Mouse (Mus musculus) liver, adult 2 months (tissue): ENCODE results near the gene Gm43518. TPM values are rescaled to one million over a fixed set of nuclear protein-coding genes. Genes with fewer than 3 reads are reported as not detected.

Source experiments
- DNase-seq: peaks from one replicate; pipeline ENCODE4 v3.0.0-alpha.2; 2011; ENCODE audit warnings: low read depth, low spot score; ENCODE audit errors: extremely low read depth
- H3K27ac ChIP-seq: fragments of 200-500 bp; replicated peaks from 2 replicates; pipeline ENCODE4 v1.5.1; 2012; ENCODE audit warnings: low read depth, mild to moderate bottlenecking, control low read depth, inconsistent platforms, low read length; ENCODE audit not compliant: insufficient read depth
- H3K27me3 ChIP-seq: fragments of 200-500 bp; 2 replicates; pipeline ENCODE4 v1.6.1; 2012; ENCODE audit warnings: mild to moderate bottlenecking, moderate library complexity, low read length, inconsistent platforms; ENCODE audit not compliant: control insufficient read depth, insufficient read depth
- H3K36me3 ChIP-seq: fragments of 200-500 bp; 2 replicates; pipeline ENCODE4 v1.6.1; 2012; ENCODE audit warnings: low read length, inconsistent platforms; ENCODE audit not compliant: control insufficient read depth, insufficient read depth
- H3K4me1 ChIP-seq: fragments of 200-500 bp; 2 replicates; pipeline ENCODE4 v1.6.1; 2011; ENCODE audit warnings: low read length; ENCODE audit not compliant: control insufficient read depth, insufficient read depth
- H3K4me3 ChIP-seq: fragments of 200-500 bp; 2 replicates; pipeline ENCODE4 v1.5.1; 2011; ENCODE audit warnings: low read depth, mild to moderate bottlenecking, control low read depth, low read length, moderate library complexity; ENCODE audit not compliant: insufficient read depth
- H3K79me2 ChIP-seq: fragments of 200-500 bp; 2 replicates; pipeline ENCODE4 v1.6.1; 2012; ENCODE audit warnings: inconsistent platforms, mild to moderate bottlenecking, low read length, moderate library complexity; ENCODE audit not compliant: control insufficient read depth, insufficient read depth
- H3K9ac ChIP-seq: fragments of 200-500 bp; 2 replicates; pipeline ENCODE4 v1.6.1; 2012; ENCODE audit warnings: low read depth, mild to moderate bottlenecking, control low read depth, inconsistent platforms, low read length
- CTCF ChIP-seq: fragments of 200-500 bp; IDR thresholded peaks from 2 replicates; pipeline ENCODE4 v1.5.1; 2011; ENCODE audit warnings: low read depth, low read length, control low read depth
- POLR2A ChIP-seq: fragments of 200-500 bp; IDR thresholded peaks from 2 replicates; pipeline ENCODE4 v1.6.1; 2011; ENCODE audit warnings: low read length, control low read depth; ENCODE audit not compliant: insufficient read depth; ENCODE audit errors: extremely low read depth
- WGBS: fragments of 180-500 bp; shearing (Covaris S2); methylation state at CpG from one replicate; pipeline ENCODE4 v1.1.7; 2018; 5-methylcytosine and 5-hydroxymethylcytosine counted together
- polyA plus RNA-seq: library from polyadenylated mRNA; depleted of rRNA; stranded (reverse); fragments of >200 nt; gene quantifications from 2 replicates; pipeline ENCODE4 v1.2.3, GENCODE M21; 2012
- total RNA-seq: library from RNA; depleted of rRNA; stranded (reverse); fragments of >200 nt; gene quantifications from 2 replicates; pipeline ENCODE4 v1.2.3, GENCODE M21; 2014

Gm43518 gene
- total and polyA plus RNA-seq, 2 experiments = 0.31 to 1.2 TPM

GRCm38 (mm10) chr5:123952365-123953045 lies 25.3 kb downstream of the Gm43518 start:
- Histone ChIP-seq H3K4me3 (no peak overlapping the region), H3K79me2 (no peaks in the 10 kb centered on the region), H3K9ac (no peak overlapping the region), H3K27ac (peak overlapping the region; percentile 71), H3K27me3 (no peaks in the 10 kb centered on the region), H3K4me1 (peaks cover 22% of the 10 kb centered on the region), H3K36me3 (no peaks in the 10 kb centered on the region)
- peak; percentile 57 for DNase-seq
- no peak for TF ChIP-seq CTCF
- no peak for TF ChIP-seq POLR2A
- WGBS = 46% methylated on average over 5 of the region's 5 CpGs

GRCm38 (mm10) chr5:123957213-123957612 lies 30.0 kb downstream of the Gm43518 start:
- TF ChIP-seq POLR2A (no peak), CTCF (no peak)
- WGBS = 96% methylated on average over 8 of the region's 8 CpGs
- no peak overlapping the region for H3K4me3 ChIP-seq
- no peaks in the 10 kb centered on the region for H3K27me3 ChIP-seq
- peaks cover 19% of the 10 kb centered on the region for H3K4me1 ChIP-seq
- no peak overlapping the region for H3K9ac ChIP-seq
- no peak overlapping the region for H3K27ac ChIP-seq
- no peak for DNase-seq
- no peaks in the 10 kb centered on the region for H3K79me2 ChIP-seq
- no peaks in the 10 kb centered on the region for H3K36me3 ChIP-seq

- Histone ChIP-seq H3K4me3 (no peak overlapping the region), H3K9ac (no peak overlapping the region), H3K79me2 (no peaks in the 10 kb centered on the region), H3K27ac (no peak overlapping the region), H3K4me1 (peaks cover 6% of the 10 kb centered on the region), H3K27me3 (no peaks in the 10 kb centered on the region), H3K36me3 (no peaks in the 10 kb centered on the region)
- DNase-seq = no peak
- TF ChIP-seq CTCF = no peak
- TF ChIP-seq POLR2A = no peak
- 90% methylated on average over 3 of the region's 3 CpGs for WGBS
These were observed 31.8 kb downstream of the Gm43518 start for GRCm38 (mm10) chr5:123959018-123959417.

DNA sequence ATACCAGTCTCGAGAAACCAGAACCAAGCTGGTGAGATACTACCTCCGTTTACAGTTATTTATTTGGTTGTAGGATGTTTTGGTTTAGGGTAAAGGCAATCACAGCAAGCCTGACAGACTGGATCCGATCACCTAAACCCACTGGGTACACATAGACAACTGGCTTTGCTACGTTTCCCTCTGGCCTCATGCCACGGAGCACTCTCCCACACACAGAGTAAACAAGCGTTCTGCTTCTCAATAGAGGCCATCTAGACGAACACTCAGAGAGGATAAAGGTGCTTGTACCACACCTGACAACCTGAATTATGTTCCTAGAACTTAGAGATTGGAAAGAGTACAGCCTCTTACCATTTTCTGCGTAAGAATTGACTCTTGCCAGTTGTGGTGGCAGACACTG lies 32.9 kb downstream of the Gm43518 start:
- DNase-seq = no peak
- H3K79me2 ChIP-seq = no peaks in the 10 kb centered on the region
- no peak for TF ChIP-seq POLR2A
- TF ChIP-seq CTCF = no peak
- H3K9ac ChIP-seq = no peak overlapping the region
- H3K4me3 ChIP-seq = no peak overlapping the region
- H3K36me3 ChIP-seq = no peaks in the 10 kb centered on the region
- 44% methylated on average over 8 of the region's 8 CpGs for WGBS
- no peak overlapping the region for H3K27ac ChIP-seq
- no peaks in the 10 kb centered on the region for H3K27me3 ChIP-seq
- peaks cover 2% of the 10 kb centered on the region for H3K4me1 ChIP-seq

- H3K27ac ChIP-seq = no peak overlapping the region
- no peak overlapping the region for H3K9ac ChIP-seq
- no peaks in the 10 kb centered on the region for H3K79me2 ChIP-seq
- no peaks in the 10 kb centered on the region for H3K27me3 ChIP-seq
- TF ChIP-seq POLR2A = no peak
- no peak for TF ChIP-seq CTCF
- 94% methylated on average over 12 of the region's 12 CpGs for WGBS
- no peaks in the 10 kb centered on the region for H3K36me3 ChIP-seq
- H3K4me3 ChIP-seq = no peak overlapping the region
- H3K4me1 ChIP-seq = peaks cover 2% of the 10 kb centered on the region
- DNase-seq = no peak
These were observed 33.8 kb downstream of the Gm43518 start for GRCm38 (mm10) chr5:123961046-123961445.

GRCm38 (mm10) chr5:123964208-123964607 lies 37.0 kb downstream of the Gm43518 start:
- H3K4me3 ChIP-seq = no peak overlapping the region

More at GRCm38 (mm10) chr5:123964208-123964607, 37.0 kb downstream of the Gm43518 start:
- Histone ChIP-seq H3K36me3 (no peaks in the 10 kb centered on the region), H3K9ac (no peak overlapping the region), H3K79me2 (no peaks in the 10 kb centered on the region), H3K4me1 (no peaks in the 10 kb centered on the region; the same call in 1 of the 2 replicates), H3K27ac (no peak overlapping the region), H3K27me3 (no peaks in the 10 kb centered on the region)
- WGBS = 94% methylated on average over 4 of the region's 4 CpGs
- no peak for DNase-seq
- TF ChIP-seq CTCF (no peak), POLR2A (no peak)
